Mouse (Mus musculus): ENCODE data around the gene Ddi2.
"Not testable (repeated sequence)": the region's sequence is repeated elsewhere in the genome, so short reads cannot be mapped to it uniquely, and the experiment has no call there.

Gene Ddi2

DNA sequence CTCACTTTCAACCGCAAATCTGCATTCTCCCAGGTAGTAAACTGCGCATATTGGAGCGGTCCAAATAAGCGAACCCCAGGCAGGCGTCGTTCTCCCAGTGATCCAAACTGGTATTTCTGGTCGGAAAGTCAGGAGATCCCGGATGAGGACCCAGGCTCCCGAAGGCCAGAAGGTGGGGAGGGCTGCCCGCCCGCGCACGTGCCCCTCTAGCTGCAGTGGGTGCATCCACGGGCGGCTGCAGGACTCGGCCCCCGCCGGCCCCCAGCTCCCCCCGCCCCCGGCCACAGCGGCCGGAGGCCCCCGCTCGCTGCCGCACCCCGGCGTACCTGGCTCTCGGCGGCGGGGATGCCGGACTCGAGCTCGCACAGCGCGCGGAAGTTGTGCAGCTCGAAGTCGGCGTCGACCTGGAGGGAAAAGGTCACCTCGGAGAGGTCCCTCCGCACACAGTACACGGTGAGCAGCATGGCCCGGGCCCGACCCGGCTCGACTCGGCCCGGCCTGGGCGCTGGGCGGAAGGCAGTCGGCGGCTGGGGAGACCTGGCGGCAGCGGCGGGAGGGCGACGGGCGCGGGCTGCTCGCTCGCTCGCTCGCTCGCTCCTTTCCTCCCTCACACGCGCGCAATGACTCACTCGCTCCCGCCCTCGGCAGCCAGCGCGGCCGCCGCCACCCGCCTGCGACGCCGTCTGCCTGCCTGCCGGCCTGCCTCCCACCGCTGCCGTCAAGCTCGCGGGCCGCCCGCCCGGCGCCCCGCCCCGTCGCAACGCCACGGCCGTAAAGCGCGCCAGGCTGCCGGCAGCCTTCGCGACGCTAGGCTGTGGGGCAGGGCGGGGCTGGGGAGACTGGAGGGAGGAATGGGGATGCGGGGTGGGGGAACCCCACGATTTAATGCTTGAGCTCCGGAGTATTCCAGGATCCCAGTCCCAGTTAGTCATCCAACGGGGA is at the start of gene Ddi2:
Ddi2 (minus strand) TSS at position 689 of the 942 bp plus-strand sequence.
- peak; percentile 94 for DNase-seq

DNA sequence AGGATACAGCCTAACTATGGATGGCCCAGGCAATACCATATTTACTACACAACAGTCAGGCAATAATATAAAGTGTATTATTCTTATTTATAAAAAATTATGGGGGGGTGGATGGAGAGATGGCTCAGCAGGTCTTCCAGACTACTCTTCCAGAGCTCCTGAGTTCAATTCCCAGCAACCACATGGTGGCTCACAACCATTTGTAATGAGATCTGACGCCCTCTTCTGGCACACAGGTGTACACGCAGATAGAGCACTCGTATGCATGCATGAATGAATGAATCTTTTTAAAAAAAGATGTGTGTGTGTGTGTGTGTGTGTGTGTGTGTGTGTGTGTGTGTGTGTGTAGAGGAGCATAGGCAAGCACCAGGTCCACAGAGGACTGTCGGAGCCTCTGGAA is 49.8 kb upstream of the Ddi2 start:
- DNase-seq: not testable (repeated sequence)

DNA sequence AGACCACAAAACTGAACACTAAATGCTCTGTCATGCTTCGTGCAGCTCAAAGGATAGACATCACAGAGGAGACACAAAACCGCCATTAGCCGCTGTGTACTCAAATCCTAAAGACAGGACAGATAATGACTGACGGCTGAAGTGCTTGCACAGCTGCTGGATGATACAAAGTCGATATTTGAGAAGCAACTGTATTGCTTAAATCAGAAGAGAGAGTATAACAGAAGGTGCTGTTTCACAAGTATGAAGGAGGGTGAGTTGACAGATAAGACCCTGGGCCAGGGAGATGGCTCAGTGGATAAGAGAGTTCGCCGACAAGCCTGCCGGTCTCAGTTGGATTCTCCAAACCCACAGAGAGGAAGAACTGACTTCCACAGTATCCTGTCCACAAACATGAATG is 48.6 kb upstream of the Ddi2 start:
- no peak for DNase-seq

DNA sequence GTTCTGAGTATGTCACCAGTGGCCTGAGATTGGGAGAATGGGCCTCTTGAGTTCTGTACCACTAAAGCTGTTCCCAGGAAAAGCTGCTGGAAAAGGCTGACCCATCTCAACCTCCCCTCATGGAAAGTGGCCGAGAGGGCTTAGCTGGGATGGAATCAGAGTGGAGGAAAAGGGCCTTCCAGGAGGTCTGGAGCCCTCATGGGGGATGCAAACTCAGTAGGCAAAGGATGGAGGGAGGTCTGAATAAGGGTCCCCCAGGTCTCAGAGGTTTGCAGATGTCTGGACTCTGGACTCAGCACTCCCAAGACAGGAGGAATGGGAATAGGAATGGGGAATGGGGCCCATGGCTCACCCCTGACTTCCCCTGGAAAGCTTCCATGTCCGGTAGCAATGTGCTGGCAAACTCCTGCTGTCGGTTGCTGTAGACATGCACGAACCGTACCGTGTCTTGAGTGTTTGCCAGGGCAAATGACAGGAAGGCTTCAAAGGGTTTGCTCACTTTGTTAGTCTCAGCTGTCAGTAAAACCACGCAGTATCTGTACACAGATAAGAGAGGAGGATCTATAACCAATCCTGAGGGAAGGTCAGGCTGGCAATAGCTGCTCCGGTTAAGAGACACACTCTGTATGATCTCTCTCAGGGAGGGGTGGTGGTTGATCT is 46.4 kb upstream of the Ddi2 start:
- no peak for DNase-seq

DNA sequence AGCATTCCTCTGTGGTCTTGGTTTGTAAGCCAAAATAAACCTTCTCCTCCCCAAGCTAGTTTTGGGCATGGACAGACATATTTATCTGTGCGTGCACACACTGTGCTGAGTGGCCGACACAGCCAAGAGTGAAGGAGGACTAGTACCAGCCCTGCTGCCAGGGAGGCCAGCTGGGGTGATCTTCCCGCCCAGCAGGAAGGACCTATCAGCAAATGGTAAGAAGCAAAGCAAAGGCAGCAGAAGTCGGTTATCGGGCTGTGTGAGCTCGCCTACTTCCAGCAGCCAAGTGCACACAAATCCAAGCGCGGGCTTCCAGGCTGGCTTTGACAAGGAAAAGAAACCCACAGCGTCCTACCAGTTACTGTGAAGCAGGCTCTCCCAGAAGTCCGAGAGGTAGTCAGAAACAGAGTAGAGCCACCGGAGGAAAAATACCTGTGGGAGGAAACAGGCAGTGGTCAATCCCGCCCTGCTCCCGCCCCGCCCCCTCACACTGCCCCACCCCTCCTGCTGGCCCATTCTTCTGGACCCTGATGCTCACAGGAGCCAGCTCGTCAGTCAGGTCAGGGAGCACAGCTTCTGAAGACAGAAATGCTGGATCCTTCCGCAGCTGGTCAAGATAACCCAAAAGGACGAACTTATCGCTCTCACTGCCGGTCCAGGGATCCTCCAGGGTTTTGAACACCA is 44.3 kb upstream of the Ddi2 start:
- DNase-seq: no peak

DNA sequence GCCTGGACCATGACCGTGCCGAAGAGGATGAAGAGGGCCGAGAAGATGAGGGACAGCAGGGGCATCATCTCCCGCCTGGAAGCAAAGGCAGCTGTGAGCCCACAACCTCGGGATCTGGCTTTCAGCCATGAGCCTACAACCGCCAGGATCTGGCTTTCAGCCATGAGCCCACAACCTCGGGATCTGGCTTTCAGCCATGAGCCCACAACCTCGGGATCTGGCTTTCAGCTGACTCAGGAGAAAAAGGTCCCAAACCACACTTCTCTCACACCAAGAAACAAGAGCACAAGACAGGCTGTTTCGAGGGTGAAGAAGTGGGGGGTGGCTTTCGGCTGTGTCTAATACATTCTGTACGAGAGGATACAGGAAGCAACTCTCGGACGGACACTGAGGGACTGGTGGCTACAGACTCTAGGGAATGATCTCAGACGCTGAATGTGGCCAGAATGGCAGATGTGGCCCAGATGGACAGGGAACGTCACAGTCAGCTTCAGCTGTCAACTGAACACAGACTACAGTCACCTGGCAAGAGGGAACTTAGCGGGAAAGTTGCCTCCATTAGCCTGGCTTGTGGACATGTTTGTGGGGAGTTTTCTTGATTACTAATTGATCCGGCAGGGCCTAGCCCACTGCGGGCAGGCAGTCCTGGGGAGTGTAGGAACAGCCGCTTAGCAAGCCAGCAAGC is 43.6 kb upstream of the Ddi2 start:
- peak; percentile 50 for DNase-seq

DNA sequence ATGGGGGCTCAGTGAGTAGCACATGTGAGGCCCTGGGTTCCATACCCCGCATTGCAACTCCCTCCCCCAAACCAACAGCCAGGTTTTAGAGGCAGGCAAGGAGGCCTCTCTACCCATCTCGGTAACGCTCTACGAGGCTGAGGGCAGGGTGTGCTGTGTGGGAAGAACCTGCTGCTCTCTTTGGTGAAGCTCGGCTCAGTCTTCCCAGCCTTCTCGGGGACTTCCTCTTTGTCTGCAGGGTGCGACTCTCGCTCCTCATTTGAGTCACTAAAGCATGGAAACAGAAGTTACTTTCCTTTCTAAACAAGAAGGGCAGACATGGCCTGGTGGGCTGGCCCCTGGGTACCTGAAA is 43.1 kb upstream of the Ddi2 start:
- DNase-seq: no peak

DNA sequence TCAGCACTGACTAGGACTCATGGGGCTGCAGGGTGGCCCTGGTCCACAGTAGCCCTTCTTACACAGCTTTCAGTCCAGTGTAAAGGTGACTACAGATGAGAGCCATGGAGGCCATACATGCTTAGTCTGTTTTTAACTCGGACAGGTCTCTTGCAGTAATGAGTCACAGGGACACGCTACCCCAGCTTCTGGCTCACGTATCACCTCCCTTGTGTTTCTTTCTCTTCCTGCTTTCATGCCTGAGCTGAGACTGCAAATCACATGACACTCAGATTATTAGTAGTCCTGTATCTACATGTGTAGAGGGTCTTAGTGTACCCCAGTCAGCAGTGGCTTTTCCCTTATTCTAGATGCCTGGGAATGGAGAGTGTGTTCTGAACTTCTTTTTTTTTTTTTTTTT is 41.8 kb upstream of the Ddi2 start:
- DNase-seq: no peak

DNA sequence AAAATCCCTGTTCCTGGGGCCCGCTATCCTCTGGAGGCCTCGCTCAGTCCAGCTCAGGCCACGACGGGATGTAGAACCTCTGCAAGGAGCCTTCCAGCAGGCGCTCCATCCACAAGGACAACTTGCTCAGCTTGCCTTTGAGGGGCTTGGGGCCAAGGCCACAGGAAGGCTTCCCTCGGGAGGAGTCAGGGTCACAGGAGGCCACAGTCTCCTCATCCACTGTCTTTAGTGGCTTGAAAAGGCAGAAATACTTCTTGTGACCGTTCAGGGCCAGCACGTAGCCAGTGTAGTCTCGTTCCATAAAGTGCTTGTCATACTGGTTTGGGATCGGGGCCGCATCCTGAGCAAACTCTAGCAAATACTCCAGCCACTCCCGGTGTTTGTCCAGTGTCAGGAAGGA is 40.3 kb upstream of the Ddi2 start:
- no peak for DNase-seq

DNA sequence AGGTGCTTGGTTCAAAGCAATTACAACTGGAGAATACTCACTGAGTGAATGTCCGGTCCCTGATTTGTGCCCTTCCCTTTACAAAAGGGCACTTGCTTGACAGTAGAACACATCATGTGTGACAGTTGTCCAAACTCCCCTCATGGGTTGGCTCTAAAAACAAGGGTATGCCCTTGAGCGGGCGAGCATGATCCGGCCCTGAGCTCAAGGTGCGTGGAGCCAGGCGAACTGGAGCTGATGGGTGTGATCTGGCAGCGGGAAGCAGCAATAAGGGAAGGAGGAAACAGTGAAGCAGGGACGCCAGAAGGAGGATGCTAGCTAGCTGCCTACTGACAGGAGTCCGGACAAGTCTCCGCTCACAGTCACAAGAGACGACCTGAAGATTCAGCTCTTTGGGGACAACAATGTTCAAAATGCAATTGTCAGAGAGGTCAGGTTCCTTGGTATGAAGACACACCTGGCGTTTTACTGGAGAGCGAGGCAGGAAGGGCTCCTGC is 38.9 kb upstream of the Ddi2 start:
- DNase-seq: no peak

DNA sequence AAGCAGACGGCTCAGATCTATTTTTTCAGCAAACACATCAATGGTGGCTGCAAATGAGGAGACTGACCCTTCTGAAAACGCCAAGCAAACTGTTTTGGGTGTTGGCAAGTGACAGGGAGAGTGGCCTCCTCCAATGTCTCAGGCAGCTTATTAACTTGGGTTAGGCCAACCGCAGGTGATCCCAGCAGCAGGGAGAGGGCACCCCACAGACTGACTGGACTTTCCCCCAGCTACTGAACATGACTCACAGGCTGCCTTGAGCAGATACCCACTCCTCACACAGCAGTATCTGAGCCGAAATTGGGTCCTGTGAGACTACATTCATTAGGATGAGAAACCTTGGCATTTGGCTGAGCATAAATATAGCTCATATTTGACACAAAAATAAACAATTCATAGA is 37.7 kb upstream of the Ddi2 start:
- no peak for DNase-seq

DNA sequence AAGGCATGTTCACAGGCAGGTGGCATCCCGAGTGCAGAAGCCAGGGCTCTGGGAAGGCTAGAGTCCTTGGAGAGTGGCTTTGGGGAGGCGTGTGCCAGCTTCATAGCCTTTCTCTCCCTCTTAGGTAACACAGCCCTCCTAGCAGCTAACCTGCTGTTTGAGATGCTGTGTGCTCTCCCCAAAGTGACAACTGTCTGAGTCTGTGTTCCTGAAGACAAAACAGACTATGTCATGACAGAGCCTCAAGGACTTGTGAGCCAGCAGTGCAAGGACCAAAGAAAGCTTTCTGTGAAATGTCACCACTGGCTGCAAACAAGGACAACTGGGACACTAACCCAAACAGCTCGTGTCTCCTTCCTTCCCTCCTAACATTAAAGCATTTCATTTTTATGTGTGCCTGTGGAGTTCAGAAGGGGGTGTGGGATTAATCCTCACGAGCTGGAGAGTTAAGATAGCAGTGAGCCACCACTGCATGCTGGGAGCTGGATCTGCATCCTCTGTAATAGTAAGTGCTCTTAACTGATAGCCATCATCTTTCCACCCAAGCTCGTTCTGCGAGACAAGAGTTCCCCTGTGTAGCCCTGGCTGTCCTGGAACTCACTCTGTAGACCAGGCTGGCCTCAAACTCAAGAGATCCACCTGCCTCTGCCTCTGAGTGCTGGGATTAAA is 35.8 kb upstream of the Ddi2 start:
- no peak for DNase-seq

DNA sequence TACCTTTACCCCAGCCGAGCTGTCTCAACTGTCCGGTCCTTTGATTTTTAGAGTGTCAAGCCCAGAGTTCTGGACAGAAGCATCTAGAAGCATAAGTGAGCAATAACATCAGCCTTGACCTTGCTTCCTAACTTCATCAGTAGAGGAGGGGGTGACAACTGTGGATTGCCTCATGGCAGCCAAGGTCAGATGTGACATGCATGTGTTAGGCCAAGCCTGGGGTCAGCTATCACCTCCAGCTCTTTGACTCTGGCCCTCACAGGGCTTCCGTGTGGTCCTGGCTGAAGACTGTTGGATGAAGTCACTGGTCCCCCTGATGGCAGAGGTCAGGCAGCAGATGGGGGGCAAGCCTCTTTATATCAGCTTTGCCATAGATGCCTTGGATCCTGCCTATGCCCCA is 33.9 kb upstream of the Ddi2 start:
- no peak for DNase-seq

DNA sequence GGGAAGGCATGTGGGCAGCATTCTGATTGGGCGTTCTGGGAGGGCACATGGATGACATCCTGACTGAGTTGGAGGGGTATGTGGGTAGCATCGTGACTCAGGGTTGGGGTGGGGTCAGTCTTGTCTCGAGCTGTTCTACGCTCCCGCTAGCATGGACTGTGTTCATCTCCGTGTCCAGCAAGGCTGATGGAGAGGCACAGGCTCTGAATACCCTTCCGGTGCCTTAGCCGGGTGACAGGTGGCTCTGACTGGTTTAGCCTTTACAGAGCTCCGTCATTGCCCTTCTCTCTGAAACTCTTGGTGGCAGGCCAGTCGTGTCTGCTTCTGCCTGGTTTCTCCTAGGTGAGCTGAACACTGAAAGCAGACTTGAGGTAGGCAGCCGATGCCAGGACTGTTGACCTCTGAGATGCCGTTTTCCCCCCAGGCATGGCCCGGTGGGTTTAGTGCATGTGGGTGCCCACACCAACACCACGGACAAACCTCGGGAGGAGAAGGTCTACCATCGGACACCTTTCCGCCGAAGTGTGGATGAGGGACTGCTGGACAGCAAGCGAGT is 32.2 kb upstream of the Ddi2 start:
- DNase-seq: no peak

DNA sequence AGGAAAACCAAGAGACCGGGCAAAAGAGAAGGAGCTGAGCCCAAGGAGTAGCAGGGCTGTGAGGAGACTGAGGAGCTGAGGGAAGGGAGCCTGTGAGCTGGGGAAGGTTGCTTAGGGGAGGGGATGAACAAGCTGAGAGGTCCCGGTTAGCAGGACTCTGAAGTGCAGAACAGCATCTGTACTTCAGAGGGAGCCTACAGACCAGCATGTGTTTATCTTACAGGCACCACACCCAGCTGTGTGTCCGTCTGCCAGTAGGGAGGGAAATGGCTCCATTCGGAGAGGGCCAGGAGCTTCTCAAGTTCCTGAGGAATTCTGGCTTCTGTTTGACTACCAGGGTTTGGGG is 28.8 kb upstream of the Ddi2 start:
- no peak for DNase-seq

DNA sequence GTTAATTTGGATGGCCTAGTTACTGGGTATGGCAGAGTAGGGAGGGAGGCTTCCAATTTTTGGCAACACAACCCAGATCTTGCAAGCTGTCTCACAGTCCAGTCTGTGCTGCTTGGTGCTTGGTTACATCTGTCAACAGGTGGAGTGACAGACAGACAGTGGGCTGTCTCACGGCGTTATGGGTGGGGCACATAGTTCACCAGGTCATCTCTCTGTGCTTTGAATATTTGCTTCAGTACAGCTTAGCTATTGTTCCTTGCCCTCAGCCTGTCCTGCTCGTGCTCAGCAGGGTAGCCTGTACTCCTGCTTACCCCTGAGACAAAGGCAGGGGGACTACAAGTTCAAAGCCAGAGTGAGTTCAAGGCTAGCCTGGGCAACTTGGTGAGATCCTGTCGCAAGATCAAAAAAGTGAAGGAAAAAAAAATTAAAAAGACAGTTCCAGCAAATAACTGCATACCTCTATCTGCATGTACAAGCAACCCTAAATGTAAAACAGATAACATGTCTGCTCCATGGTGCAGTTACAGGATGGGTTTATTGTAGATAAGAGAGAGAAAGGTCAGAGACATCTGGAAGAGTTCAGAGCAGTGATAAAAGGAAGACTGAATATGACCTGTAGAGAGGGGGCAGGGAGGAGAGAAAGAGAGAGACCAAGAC is 28.3 kb upstream of the Ddi2 start:
- DNase-seq: no peak

DNA sequence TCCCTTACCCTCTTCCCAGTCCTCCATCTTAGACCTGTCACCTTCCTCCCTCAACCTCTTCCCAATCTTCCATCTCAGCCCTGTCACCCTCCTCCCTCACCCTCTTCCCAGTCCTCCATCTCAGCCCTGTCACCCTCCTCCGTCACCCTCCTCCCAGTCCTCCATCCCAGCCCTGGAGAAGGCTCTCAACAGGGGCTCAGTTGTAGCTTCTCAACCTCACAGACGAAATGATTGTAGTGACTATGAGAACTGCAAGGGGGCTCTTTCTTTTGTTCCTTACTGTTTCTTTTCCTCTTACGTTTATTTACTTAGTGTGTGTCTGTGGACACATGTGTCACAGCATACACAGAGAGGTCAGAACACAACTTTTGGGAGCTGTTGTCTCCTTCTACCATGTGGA is 27.6 kb upstream of the Ddi2 start:
- DNase-seq: no peak

DNA sequence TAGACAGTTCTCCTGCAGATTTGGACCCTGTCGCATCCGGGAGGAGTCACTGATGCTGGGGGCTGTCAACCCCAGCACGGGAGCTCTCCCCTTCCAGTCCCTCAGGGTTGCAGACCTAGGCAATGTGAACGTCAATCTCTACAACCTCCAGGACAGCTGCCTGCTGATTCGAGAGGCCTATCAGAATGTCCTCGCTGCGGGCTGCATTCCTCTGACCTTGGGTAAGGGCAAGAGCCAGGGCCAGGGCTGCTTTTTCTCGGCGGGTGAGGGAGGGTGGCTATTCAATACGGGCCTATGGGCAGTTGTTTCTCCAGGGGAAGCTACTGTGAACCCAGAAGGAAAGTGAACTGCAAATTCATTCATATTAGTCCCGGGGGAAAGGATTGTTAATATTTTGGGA is 26.3 kb upstream of the Ddi2 start:
- DNase-seq: no peak

DNA sequence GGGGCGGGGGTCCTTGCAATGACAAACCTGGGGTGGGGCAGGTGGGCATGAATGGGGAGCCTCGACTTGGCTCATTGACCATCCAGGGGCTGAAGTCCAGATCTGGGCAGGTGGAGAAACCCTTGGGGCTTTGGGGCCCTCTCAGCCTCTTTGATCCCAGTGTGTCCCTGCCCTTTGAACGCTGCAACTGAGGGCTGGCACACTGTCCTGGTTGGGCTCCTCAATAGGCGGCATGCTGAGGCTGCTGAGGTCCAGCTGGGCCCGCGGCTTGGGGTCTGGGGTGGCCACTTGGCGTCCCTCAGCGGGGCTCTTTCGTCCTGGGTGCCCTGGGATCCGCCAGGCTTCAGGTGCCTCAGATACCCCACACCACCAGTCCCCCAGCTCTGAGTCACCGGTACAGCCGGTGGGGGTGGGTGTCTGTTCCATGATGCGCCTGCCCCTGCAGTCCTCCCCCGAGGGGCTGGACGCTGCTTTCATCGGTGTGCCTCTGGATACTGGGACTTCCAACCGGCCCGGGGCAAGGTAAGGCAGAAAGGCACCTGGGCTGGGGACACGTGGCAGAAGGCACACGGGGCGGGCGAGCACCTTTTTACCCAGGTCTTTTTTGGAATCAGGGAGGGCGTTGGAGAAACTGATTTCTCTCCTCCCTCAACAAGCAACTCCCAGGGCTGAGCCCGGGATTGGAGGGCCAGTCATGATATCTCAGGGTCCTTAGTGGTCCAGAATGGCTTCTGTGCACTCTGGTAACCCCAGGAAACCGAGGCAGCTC is 23.5 kb upstream of the Ddi2 start, which contains the start of gene Agmat:
Agmat (plus strand) TSS at position 95 of the 769 bp plus-strand sequence.
- DNase-seq: no peak

DNA sequence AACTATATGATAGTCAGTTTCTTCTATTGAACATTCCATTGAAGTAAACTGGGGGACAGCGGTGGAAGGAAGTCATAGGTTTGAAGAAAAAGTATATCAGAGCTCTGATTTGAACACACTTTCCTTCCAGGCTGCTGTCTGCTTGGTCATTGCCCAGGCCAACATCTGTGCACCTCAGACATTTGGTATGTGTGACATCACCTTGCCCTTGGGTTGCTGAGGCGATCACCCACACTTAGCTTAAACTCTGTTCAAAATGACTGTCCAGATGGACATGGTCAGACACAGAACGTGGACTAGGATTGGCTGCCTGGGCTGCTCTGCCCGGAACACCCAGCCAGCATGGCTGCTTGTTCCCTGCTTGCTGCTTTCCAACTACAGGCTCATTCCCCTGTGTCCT is 19.2 kb upstream of the Ddi2 start:
- DNase-seq: no peak

DNA sequence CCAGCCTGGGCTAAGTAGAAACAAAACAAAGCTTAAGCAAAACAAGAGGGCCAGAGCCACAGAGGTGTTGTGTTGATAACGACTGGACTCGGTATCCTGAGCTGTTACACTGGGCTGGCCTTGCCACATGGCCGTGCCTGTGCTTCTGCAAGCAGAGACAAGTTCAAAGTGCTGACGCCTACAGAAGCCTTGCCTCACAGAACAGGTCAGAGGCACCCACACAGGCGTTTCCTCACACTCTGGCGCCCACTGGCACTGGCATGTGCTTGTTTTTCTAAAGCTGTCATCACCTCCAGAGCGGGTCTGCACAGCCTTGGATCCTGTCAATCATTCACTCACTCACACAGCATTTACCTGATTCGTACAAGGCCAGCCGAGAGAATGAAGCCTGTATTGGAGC is 18.6 kb upstream of the Ddi2 start:
- no peak for DNase-seq
